Mouse (Mus musculus) megakaryocyte-erythroid progenitor cell, adult 5 weeks (primary cell): ENCODE data around the gene Pspn. TPM values are rescaled to one million over a fixed set of nuclear protein-coding genes. Genes with fewer than 3 reads are reported as not detected.

Experiments used
- polyA plus RNA-seq: library from polyadenylated mRNA; stranded (reverse); fragments of >175 nt; gene quantifications from 2 replicates; pipeline ENCODE4 v1.2.3, GENCODE M21; 2012

Pspn gene
- 0.53 and 0.57 TPM in 2 replicates for polyA plus RNA-seq

GRCm38 (mm10) chr17:56999968-57000609, at the start of gene Pspn:
Pspn (minus strand) TSS chr17:57000018.

GRCm38 (mm10) chr17:57041554-57041953, 41.7 kb upstream of the Pspn start, which contains the start of gene Slc25a41:
Slc25a41 (minus strand) TSS chr17:57041654.

GRCm38 (mm10) chr17:57030931-57031660, 31.3 kb upstream of the Pspn start, which contains the start of gene Khsrp:
Khsrp (minus strand) TSS chr17:57031522.

GRCm38 (mm10) chr17:57011236-57012141, 11.7 kb upstream of the Pspn start, which contains the start of the genes Gtf2f1 and Gm17949:
Gtf2f1 (minus strand) TSS chr17:57011288.
Gm17949 (plus strand) TSS chr17:57011469.

GRCm38 (mm10) chr17:56997029-56997667, 2.7 kb downstream of the Pspn start, which contains the start of gene Alkbh7:
Alkbh7 (plus strand) TSS chr17:56997339.

GRCm38 (mm10) chr17:56990115-56990746, 9.6 kb downstream of the Pspn start, which contains the start of gene Clpp:
Clpp (plus strand) TSS chr17:56990305.

GRCm38 (mm10) chr17:56982013-56982412, 17.8 kb downstream of the Pspn start, which contains the start of gene Acer1:
Acer1 (minus strand) TSS chr17:56982126.

Other genes with a start within 250 kb of the Pspn start
- gene Nrtn, start 242.5 kb downstream of the Pspn start, polyA plus RNA-seq: 3.7 and 4.5 TPM in 2 replicates
- 83.8 and 107 TPM in 2 replicates for gene Dus3l, start 235.3 kb downstream of the Pspn start, polyA plus RNA-seq
- 14.2 and 18.3 TPM in 2 replicates for gene Prr22, start 229.8 kb downstream of the Pspn start, polyA plus RNA-seq
- 36.0 and 39.0 TPM in 2 replicates for gene Rfx2, start 169.0 kb downstream of the Pspn start, polyA plus RNA-seq
- gene Acsbg2, start 125.6 kb downstream of the Pspn start, polyA plus RNA-seq: not detected in 2 replicates
- gene 1700061G19Rik, start 124.5 kb downstream of the Pspn start, polyA plus RNA-seq: 0.03 TPM in 1 of 2 replicates, not detected in the other
- 161 and 162 TPM in 2 replicates for gene Mllt1, start 64.6 kb downstream of the Pspn start, polyA plus RNA-seq
- 0.05 TPM in 1 of 2 replicates, not detected in the other for gene Acer1, start 17.9 kb downstream of the Pspn start, polyA plus RNA-seq
- 188 and 191 TPM in 2 replicates for gene Clpp, start 9.7 kb downstream of the Pspn start, polyA plus RNA-seq
- 39.5 and 41.4 TPM in 2 replicates for gene Alkbh7, start 2.7 kb downstream of the Pspn start, polyA plus RNA-seq
- 163 and 222 TPM in 2 replicates for gene Gtf2f1, start 11.3 kb upstream of the Pspn start, polyA plus RNA-seq
- 0.05 TPM in 1 of 2 replicates, not detected in the other for gene Gm17949, start 11.5 kb upstream of the Pspn start, polyA plus RNA-seq
- gene Khsrp, start 31.5 kb upstream of the Pspn start, polyA plus RNA-seq: 284 and 303 TPM in 2 replicates
- not detected in 2 replicates for gene Slc25a41, start 41.6 kb upstream of the Pspn start, polyA plus RNA-seq
- 0.50 and 0.56 TPM in 2 replicates for gene Crb3, start 59.1 kb upstream of the Pspn start, polyA plus RNA-seq
- 19.3 and 25.8 TPM in 2 replicates for gene Slc25a23, start 59.8 kb upstream of the Pspn start, polyA plus RNA-seq
- gene Dennd1c, start 78.5 kb upstream of the Pspn start, polyA plus RNA-seq: 26.9 and 27.3 TPM in 2 replicates
- gene Tubb4a, start 87.8 kb upstream of the Pspn start, polyA plus RNA-seq: 0.17 and 0.61 TPM in 2 replicates
- gene Tnfsf9, start 105.3 kb upstream of the Pspn start, polyA plus RNA-seq: 6.1 and 9.5 TPM in 2 replicates
- 0.13 and 0.18 TPM in 2 replicates for gene Cd70, start 149.8 kb upstream of the Pspn start, polyA plus RNA-seq
- gene Tnfsf14, start 194.2 kb upstream of the Pspn start, polyA plus RNA-seq: 3.9 and 5.0 TPM in 2 replicates
- 55.0 and 62.5 TPM in 2 replicates for gene C3, start 228.1 kb upstream of the Pspn start, polyA plus RNA-seq
- gene Gpr108, start 248.4 kb upstream of the Pspn start, polyA plus RNA-seq: 34.4 and 35.6 TPM in 2 replicates
- gene Trip10, start 249.4 kb upstream of the Pspn start, polyA plus RNA-seq: 23.5 and 31.9 TPM in 2 replicates